Mouse (Mus musculus) embryo, embryonic 9.5 days (tissue): Measurements from ENCODE around the gene Atxn7l1.
A peak's percentile ranks its signal among the peaks of the same experiment; 100 is the strongest.

Experiments
- DNase-seq: peaks from one replicate; pipeline ENCODE4 v3.0.0-alpha.2; 2017; ENCODE audit errors: extremely low spot score

The Atxn7l1 gene

DNA sequence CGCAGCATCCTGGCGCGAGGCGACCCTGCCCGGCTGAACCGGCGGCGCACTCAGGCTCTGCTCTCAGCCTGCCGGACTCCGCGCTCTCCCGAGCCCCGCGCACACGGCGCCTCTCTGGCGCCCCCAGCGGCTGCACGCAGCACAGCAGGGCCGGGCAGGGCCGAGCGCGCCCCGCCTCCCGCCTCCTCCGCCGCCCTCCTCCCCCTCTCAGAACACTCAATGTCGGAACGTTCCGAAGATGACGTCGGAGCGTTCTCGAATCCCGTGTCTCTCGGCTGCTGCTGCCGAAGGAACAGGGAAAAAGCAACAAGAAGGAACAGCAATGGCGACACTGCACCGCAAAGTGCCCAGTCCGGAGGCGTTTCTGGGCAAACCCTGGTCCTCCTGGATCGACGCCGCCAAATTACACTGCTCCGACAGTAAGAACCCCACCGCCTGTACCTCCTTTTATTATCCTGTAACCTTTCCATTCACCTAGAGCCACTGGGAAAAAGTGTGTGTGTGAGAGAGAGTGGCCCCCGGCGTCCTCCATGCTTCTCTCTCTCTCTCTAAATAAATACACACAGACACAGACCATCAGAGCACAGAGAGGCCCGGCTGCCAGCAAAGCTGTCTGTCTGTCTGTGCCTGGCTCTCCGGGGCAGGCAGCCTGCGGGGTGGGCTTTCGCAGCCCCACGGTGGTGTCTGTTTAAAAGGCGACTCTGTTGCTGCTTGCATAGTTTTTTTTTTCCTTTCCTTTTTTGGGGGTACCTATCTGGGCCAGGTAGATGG is at the start of gene Atxn7l1:
TSS of gene Atxn7l1 (plus strand) at position 197 of the 771 bp plus-strand sequence.
- DNase-seq, result peak; percentile 94

DNA sequence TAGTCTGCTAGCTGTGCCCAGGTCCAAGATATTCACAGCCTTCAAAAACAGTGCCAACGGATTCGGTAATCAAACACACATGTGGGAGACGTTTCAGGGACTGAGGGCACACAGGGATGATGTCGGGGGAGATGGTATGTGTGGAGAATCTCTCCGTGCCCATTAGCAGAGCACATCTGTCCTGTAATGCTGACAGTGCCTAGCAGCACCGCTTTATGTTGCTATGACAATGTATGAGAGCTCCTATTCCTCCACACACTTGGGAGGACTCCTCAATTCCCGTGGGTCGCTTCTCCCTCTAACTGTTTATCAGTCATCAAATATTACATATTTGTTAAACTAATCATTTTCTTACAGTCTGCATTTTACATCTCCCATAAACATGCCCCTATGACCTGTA is 45.9 kb upstream of the Atxn7l1 start:
- DNase-seq, result no peak

DNA sequence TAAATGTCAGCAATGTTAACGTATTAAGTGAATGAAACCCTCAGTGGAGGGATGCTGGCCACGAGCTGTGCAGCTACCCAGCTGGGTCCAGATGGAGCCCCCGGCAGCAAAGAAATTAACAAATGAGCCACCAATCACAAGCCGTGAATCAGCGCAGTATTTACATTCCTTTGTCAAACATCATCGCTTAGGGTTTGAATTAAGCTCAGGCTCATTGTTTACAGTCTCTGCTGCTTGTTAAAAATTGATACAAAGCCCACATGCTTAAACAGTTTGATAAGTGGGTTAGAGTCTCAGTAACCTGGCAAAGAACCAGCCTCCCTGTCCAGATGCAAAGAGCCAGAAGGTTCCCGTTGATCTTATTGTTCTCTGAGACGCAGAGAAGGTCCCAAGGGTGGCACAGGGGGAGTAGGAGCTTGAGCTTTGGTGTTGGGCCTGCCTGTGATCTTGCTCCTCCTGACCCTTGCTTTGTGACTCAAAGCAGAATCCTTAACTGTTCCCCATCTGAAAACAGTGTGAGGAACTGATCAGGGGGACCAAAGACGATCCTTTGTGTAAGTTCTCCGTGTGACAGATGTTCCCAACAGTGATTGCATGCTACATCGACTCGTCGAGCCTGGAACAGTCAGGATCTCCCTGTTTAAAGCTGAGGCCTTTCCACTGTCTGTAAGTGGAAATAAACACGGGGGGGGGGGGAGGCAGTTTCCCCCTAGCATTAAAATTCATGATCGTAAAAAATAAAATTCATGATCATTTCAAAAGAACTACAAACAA is 45.0 kb upstream of the Atxn7l1 start:
- DNase-seq, result no peak

DNA sequence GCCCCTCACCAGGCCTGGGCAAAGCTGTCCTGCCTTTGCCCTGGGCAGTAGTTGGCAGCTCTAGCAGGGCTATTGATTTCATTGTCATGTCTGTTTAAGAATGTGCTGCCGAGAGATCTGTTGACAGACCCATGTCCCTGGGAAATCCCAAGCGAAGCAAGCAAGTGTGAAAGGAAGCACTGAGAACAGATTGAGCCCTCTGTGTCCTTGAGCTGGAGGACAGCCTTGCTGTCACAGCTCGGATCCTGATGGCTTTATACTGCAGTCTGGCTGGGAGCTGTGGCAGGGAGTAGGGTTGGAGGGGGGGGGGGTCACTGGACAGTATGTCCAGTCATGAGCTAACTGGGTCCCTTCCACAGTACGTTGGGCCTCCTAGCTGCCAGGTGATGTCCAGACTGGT is 41.8 kb upstream of the Atxn7l1 start:
- DNase-seq, result no peak

DNA sequence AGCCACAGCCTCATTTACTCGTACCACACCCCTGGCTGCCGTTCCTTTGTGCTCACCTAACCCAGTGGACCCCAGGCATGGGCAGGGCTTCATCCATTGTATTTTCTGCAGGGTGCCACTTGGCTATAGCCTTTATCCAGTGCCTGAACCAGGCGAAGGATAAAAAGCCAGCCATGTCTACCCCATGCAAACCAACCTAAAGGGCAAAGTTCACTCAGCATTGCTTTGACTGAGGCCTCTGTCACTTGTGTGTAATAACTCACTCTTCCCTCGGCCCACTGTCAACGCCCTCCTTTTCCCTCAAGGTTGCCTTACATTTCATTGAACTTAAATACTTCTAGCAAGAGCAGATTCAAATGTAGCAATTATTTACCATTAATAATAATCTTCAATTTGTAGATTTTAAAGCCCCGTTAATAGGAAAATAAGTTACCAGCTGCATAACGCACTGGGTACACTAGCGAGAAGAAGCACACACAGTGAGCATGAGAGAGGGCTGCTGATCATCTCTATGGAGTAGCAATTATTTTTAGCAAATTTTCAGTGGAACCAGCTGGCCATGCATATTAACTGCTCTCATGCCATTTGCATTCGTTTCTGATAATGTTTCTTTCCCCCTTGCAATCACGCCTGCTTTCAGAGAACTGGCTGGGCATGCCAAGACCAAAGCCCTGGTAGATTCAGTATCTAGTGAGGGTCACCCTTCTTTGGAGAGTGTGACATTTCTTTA is 40.9 kb upstream of the Atxn7l1 start:
- no peak for DNase-seq

DNA sequence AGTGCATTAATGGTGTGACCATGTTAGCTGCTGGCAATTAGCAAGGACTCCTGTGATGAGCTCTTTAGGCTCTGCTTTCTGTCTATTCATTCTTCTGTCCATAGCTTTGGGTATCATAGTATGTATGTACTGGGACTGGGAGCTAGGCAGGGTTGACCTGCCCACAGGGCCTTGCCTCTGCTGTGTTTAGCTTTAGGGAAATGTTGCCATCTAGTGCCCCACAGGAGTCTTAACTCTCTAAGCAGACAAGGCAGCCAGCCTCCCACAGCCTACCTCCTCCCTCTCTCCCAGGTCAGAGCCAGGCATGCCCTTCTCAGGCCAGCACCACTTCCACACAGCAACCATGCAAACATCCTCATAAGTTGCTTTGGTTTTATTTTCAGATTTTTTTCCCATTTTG is 38.0 kb upstream of the Atxn7l1 start:
- no peak for DNase-seq

DNA sequence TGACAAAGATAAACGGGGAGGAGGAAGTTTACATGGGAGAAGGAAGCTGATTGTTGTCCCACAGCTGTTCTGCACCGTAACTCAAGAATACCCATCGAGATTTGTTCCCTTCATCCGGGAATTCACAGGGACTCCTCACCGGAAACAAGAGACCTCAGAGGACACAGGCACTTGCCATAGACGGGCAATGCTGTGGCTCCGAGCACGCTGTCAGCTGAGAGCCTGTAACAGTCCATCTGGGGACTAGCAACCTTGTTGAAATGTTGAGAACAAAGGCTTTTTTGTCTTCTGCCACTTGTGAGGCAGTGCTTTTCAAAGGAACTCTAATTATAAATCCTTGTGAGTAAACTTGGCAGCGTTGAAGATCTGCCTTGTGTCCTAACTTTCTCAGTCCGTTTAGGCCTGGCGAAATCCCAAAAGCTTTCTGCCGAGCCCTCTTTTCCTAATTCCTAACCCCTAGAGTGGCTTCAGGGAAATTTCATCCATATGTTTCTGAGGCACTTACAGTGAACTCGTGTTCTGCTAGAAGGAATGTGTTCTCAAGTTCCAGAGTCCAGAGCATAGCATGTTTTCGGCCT is 36.5 kb upstream of the Atxn7l1 start:
- DNase-seq, result no peak

DNA sequence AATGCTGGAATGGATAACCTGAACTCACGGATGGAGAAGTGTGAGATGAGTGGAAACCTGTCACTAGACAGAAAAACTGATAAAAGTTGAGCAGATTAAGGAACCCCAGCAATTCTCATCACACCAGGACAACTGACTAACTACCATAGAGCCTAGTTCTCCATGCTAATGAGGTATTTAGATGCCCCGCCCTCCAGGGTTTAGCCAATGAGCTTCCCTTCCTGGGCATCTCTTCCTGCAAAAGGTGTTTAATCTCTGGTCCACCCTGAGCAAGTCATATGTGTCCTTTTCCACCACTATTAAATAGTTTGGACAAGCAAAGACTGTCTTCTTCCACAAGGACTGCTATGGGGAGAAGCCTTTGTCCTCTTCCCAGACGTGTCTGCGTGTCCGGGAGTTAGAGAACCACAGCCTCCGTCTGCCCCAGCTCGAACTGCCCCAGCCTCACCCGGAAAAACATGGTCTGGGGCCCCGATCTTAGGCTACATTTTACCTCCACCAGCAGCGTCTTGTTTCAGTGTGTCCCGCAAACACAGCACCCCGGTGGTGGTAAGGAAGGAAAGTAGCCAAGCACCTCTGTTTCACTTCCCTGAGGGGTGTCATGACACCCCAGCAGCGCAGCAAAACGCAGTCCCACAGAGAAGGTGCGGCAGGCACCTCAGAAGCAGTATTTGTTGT is 28.7 kb upstream of the Atxn7l1 start:
- no peak for DNase-seq

DNA sequence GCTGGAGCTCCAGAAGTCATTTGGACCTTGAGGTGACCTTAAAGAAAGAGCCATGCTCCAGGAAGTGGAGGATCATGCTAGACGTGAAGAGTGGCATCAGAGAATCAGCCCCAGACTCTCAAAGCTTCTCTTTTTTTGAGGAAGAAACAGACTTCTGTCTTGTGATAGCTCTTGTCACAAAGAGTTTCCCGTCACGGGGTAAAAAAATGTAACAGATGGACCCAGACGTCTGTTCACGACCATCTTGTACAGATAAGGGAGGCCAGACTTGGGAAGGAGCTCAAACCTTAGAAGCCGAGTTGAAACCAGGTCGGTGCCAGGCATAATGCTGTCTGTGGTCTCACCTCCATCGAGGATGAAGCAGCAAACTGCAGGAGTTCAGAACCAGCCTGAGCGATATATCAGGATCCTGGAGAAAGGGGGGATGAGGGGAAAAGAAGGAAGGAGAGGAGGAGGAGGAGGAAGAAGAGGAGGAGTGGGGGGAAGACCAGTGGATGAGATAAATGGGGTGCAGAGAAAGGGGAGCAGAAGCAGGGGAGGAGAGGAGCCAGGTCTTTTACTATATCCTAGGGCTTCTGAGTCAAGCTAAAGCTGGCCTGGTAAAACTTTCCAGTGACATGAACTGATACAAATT is 21.8 kb upstream of the Atxn7l1 start:
- no peak for DNase-seq

DNA sequence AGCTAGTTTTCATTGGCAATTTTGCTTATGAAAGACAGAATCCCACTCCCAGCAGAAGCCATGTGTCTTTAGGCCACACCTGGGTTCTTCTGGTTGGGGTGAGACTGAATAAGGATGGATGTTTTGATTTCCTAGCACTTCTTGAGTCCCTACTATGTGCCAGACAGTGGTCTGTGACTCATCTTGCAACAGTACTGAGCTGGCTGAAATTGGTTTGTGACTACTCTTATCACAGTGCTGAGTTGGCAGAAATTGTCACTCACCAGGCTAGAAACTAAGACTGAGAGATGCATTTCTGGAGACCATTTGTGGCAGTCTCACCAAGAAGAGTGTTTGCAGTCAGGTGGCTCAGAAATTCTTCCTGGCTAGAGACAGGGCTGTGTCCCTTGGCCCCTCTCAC is 21.2 kb upstream of the Atxn7l1 start:
- DNase-seq, result no peak

DNA sequence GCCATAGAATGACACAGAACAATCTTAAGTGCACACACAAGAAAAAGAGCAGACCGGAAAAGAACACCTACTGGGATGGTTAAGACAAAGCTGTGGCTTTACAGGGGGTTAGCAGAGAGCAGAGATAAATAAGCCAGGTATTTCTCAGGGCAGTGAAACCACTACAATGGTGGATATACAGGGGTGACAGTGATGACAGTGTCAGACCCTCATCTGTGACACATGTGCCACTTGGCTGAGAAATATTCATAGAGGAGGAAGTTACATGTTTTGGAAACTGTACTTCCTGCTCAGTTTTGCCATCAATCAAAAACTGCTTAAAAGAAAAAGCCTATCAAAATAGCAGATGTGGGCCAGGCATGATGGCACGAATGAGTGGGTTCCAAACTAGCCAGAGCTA is 19.4 kb upstream of the Atxn7l1 start:
- DNase-seq, result no peak

DNA sequence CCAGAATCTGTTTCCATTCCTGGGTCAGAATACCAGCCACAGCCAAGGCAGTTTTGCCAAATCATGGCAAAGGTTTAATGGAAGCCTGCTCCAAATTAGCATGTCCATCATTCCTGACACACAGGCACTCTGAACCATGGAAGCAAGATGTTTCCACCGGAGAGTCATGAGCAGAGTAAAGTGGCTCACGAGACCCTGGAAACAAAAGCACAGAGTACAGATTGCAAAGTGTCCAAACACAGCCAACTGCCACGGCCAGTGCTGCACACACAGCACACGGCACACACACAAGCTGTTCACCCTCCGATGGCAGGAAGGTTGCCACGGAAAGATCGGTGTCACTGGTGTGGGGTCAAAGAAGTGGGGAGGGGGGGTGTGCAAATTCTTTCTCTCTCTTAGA is 18.8 kb upstream of the Atxn7l1 start:
- DNase-seq, result no peak

DNA sequence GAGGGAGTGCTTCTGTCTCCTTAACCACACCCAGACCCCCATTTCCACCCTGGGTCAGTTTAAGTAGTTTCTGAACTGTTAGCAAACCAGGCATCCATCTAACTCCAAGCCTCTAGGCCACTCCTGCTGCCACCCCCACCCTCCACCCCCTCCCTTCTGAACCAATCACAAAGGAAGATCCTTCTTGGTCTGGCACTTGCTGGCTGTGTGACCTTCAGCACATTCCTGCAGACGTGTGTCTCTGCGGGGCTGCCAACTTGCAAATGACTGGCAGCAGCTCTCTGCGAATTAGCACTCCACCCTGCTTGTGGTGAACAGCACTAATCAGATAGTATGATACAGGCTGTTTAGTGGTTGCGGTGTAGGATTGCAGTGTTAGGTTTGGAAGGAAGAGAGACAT is 18.1 kb upstream of the Atxn7l1 start:
- DNase-seq, result no peak

DNA sequence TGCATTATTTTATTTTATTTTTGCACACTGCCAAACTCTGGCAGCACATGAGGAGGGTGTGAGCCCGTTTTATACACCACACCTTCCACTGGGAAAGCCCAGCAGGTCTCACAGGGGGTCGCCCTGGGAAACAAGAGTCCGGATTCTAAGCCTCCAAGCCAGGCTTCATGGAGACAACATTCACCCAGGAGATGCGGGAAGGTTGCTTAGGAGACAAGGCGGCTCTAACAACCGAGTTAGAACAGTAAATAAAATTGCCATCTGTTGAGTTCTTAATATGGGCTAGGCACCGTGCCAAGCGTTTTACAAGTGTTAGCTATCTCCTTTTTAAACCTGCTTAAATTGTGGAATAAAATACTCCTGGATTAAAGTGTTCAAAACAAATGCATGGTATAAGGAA is 17.1 kb upstream of the Atxn7l1 start:
- DNase-seq, result no peak

DNA sequence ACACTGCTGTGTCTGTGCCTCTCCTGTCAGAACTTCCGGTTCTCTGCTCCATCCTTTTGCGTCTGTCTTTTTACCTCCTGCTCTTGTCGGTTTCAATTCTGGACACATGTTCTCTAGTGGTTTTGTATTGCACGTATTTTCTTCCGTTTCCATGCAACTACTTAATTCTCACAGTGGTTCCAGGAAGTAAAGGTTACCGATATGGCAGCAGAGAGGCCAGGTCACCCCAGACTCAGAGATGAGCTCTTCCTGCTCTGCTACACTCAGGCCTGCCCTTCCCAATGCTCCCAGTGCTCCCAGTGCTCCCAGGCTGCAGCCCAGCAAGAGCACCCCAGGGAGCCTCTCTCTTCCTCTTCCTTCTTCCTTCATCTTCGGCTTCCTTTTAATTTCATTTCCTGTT is 15.7 kb upstream of the Atxn7l1 start:
- DNase-seq, result no peak

DNA sequence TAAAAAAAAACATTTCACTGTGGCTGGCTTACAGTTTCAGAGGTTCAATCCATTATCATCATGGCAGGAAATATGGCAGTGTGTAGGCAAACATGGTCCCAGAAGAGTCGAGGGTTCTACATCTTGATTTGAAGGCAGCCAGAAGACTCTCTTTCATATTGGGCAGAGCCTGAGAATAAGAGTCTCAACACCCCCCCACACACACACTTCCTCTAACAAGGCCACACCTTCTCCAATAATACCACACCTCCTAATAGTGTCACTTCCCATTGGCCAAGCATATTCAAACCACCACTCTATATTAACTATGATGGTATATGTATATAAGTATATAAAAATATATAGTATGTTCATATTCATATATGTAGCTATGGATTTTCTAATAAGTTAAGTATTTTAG is 9.6 kb upstream of the Atxn7l1 start:
- no peak for DNase-seq

DNA sequence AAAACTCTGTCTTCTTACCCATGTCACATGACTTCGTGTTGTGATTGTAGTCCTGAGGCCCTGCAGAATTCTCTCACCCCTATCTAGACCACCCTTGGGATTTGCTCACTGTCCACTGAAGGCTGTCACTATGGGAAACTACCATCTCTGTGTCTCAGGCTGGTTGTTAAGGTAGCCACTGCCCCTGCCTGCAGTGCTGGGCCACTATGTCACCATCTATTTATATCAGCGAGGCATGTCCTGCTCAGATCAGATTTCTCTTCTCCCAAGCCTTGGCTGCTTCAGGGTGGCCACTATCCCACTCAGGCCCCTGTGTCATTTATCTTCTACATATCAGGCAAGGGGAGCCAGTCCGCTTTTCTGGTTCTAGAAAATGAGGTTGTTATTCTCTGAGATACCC is 8.4 kb upstream of the Atxn7l1 start:
- no peak for DNase-seq

DNA sequence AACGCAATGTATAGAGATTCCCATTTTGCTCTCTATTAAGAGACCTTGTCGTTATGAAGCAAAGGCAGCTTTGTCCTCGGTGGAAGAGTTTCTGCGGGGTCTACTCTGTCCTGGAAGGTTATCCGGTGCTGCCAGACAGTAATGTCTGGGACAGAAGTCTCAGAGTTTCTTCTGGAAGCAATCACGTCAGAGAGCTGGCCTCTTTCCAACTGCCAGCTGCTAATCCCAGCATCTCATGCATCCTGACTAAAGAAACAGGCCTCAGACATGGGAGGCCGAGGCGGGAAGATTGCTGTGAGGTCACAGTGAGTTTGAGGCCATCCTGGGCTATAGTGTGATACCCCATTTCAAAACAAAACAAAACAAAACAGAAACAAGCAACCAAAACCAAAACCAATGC is 3.0 kb upstream of the Atxn7l1 start:
- DNase-seq, result no peak

DNA sequence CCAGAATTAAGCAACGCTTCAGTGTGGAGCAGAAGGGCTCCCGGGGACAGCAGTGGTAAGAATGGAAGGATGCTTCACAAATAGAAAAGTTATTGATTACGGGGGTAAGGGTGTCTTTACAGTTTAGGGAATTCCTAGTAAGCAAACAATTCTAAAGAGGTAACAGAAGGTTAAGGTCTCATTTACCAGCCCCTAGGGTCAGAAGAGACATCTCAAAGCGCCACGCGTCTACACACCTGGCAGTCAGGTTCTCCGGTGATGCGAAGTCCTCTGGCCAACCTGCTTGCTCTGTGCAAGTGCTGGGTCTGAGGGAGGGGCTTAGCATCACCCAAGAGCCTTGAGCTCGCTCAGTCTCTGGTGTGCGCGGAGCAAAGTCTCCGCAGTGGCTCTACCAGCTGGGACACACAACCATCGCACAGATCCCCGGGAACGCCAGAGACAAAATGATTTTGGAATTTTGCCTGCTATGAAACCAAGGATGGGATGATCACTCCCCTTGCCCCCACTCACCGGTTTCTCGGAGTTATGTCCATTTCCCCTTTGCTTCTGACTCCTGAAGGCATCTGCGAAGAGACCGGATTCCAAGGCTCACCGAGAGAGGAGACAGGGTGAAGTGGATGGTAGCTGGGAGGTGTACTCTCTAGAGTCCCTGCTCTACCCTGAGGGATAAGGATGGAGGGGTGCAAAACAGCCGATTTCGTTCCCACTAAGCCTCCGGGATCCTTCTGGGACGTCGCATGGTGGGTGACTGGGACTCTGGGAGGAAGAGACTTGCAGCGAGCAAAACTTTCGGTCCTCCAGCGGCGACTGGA is 665 bp upstream of the Atxn7l1 start:
- no peak for DNase-seq

DNA sequence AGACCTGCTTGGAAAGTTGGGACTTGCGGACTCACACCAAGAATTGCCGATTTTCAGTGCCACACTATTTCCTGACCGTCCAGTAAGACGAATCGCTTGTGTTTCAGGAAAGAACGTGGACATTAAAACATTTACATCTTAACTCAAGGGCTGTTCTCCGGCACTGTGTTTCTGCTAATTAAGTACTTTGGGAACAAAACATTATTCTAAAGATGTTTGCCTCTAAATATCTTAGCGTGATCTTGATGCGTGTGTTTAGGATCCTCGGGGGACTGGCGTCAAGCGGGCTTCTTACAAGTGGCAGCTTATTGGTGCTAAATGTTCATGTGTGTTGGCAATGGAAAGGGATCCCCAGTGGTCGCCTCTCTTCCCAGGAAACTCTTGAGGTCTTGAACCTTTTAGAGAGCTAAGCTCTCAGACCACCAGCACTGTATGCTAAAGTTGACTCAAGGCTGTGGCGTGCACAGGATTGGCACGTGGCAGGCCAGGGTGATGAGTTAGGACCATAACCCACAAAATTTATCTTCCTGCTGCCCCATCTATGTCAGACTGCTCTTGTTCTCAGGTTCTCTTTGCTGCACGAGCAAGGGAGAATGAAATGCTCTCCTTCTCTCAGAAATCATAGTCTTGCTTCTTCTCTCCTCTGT is 2.2 kb downstream of the Atxn7l1 start:
- no peak for DNase-seq
